Mouse (Mus musculus) inflammation-experienced regulatory T-cells, adult 16 weeks (primary cell): Measurements from ENCODE around the gene Mesd. TPM values are rescaled to one million over a fixed set of nuclear protein-coding genes. Genes with fewer than 3 reads are reported as not detected.

ENCODE experiments used
- polyA plus RNA-seq: library from polyadenylated mRNA; unstranded; fragments of 100-300 nt; shearing (Covaris generic); gene quantifications from one replicate; pipeline ENCODE4 v1.2.1, GENCODE M21; 2017

Gene Mesd
- polyA plus RNA-seq, result 64.2 TPM

GRCm38 (mm10) chr7:83884021-83884658, at the start of gene Mesd, which contains the start of gene Tlnrd1:
Gene Mesd (plus strand): TSS chr7:83884466.
Gene Tlnrd1 (minus strand): TSS chr7:83884305.

Other genes starting within 250 kb of the Mesd start
- 570 TPM for gene Il16, start 138.7 kb upstream of the Mesd start, polyA plus RNA-seq
- gene Cfap161, start 89.6 kb upstream of the Mesd start, polyA plus RNA-seq, result not detected
- 0.32 TPM for gene Tlnrd1, start 161 bp upstream of the Mesd start, polyA plus RNA-seq
- 0.17 TPM for gene Cemip, start 202.0 kb downstream of the Mesd start, polyA plus RNA-seq